Mouse (Mus musculus): ENCODE data around the gene Cdc42ep2. TPM values are rescaled to one million over a fixed set of nuclear protein-coding genes. Genes with fewer than 3 reads are reported as not detected.
A peak's percentile ranks its signal among the peaks of the same experiment; 100 is the strongest.

Cdc42ep2 gene
- total RNA-seq, 2 experiments from 2014 or later = not detected

DNA sequence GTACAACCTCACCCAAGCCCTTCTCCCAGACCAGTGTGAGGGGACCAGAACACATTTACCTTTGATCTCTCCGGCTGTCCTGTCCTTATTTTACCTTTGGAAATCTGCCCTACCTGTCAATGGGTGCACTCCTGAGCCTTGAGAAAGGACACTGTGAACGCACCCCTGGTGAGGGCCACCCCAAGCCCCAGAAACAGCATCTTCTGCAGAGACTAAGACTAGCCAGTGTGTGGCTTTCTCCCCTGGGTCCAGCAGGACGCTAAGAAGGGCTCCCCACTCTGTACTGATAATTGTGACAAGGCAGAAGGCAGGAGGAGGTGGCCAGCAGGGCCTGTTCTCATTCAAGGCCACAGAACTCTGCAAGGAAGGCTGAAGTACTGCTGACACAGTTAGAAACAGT lies 45.7 kb downstream of the Cdc42ep2 start:
- ATAC-seq (replicated peaks; ENCODE audit: poor library complexity, severe bottlenecking) = no peak

DNA sequence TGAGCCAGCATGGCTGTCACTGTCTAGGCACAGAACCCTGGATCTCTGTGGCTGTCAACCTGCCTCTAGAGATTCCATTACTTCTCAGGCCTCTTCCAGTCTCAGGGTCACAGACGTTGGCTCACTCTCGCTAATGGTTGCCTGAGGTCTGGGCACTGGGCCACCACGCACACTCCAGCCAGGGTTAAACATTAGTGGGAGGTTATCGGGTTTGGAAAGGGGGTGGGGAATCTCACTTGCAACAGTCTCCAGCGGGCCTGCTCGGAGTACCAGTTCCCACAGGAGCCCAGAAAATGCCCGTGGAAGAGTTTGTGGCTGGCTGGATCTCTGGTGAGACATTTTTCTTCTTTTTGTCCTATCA lies 46.3 kb downstream of the Cdc42ep2 start:
- ATAC-seq (replicated peaks; ENCODE audit: poor library complexity, severe bottlenecking) = no peak

DNA sequence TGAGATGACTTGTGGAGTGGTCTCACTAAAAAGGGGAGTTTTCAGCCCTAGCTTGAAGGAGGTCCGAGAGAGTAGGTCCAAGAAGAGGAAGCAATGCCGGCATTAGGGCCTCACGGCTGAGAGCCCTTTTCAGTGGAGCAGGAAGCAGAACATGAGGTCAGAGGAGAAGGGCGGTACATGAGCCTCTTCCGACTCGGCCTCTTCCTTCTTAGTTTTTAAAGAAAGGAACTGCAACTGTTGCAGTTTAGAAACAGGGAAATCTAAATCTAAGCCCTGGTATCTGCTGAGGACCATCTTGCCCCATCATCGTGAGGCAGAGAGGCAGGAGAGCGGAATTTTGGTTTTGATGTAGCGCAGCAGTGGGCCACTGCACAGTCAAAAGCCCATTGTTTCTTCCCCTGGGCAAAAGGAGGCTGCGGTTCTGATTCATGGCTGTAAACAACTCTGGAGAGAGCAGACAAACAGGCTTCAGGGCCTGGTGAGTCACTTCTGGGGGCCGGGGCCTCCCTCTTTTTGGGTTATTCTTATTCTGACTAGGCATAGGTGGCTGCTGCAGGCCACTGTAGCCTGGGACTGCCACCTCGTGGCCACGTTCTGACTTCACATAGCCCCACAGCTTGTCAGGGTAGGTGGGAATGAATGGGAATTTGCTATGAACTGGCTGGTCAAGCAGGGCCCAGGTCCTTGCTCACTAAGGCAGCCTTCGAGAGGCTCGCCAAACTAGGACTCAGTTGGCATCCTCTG lies 46.8 kb downstream of the Cdc42ep2 start, which contains the start of gene Slc25a45:
Slc25a45 (plus strand) TSS at position 191 of the 744 bp plus-strand sequence.
- ATAC-seq (replicated peaks; ENCODE audit: poor library complexity, severe bottlenecking) = peak; percentile 60

DNA sequence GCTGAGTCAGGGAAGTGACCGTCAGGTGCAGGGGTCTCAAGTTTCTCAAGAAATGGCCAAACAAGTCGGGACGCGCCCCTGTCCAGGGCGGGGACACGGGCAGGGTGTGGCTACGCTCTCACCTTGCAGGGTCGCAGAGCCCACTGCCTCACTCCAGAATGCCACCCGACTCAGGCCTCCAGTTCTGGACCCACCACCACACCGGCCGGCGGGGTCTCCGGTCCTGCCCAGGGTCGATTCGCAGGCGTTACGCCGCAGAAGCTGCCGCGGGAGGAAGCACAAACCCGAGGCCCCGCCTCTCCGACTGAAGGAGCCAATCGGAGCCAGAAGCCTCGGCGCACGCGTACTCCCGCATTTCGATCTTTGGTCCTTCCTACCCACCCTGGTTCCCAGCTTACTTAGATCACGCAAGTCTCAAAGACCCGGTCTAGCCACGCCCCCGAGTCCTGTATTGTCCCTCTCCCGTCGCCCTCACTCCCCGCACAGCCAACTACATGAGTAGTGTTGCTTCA lies 49.6 kb downstream of the Cdc42ep2 start, which contains the start of gene Frmd8:
Frmd8 (minus strand) TSS at position 306 of the 512 bp plus-strand sequence.
- peak; percentile 67 for ATAC-seq (replicated peaks; ENCODE audit: poor library complexity, severe bottlenecking)

DNA sequence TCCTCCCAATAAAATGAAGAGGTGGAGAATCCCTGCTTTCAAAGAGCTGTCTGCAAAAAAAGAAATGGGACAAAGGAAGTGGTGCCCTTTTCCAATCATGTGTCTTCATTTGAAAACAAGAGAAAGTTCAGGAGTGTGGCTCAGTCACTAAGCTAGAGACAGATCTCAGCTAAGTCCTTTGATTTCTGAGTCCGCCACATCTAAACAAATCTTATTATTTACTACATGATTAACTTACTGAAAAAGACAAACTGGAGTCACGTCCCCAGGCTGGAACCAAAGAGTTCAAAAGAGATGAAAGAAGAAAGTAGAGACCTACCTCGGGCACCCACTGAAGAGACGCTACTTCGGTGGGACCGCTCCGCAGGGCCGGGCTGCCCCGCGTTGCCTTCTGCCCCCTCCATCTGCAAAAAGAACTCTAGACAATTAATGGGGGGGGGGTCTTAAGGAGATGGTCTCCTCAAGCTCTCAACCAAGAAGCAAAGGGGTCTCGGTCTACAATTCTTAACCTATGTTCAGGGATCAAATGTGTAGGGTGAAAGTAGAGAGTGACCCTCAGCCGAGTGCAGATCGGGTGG lies 50.1 kb downstream of the Cdc42ep2 start:
- ATAC-seq (replicated peaks; ENCODE audit: poor library complexity, severe bottlenecking) = no peak

DNA sequence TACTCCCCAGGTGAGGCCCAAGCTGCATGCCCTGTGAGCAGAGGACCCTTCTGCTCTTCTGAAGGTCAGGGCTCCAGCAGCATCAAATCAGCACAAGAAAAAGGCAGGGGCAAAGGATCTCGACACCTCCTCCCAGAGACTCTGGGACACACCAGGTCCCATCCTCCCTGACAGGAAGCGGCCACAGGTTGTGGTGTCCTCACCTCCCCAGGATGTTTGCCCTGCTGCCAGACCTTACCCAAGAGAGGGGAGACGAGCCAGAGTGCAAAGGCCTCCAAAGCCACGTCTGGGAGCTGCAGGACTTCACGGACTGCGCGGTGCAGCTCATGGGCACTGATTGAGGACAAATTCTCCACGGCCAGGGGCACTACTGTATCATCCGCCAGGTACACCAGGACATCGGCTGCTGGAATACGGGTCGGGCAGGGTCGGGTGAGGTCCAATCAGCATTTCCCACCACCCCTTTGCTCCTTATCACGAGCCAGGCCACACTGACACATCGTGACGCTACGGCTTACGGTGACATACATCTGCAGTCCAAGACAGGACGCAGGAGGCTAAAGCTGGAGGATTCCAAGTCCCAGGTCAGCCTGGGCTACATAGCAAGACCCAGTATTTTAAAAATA lies 51.6 kb downstream of the Cdc42ep2 start:
- ATAC-seq (replicated peaks; ENCODE audit: poor library complexity, severe bottlenecking) = no peak

DNA sequence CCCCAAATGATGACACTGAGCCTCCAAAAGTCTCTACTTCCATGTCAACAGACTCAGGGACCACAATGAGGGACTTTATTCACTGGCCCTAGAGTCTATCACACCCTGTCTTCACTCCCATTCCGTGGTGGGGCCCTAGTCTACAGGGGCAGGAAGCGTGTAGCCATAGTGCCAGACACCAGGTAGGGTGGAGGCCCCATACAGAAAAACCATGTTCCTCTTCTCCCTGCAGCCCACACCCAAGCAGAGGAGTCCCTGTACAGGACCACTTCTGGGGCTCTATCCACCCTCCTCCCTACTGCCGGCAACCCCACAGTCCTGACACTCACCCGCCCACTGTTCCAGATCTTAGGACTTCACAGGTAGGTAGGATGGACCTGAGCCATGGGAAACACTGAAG lies 52.1 kb downstream of the Cdc42ep2 start:
- 0 out of 2 replicates have a peak, but pooled peaks have one; percentile 12 for ATAC-seq (replicated peaks; ENCODE audit: poor library complexity, severe bottlenecking)

DNA sequence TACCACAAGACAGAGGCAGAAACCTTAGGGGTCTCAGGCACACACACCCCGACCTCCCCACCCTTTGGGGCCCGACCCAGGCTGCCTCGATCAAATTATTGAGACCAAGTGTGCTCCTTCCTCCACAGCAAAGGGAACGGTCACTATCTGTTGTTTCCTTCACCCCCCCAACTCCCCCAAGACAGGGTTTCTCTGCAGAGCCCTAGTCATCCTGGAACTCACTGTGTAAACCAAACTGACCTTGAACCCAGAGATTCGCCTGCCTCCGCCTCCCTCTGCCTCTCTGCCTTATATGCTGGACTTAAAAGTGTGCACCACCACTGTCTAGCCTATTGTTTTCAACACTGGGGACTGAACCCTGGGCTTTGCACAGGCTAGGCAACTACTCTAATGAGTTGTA lies 52.9 kb downstream of the Cdc42ep2 start:
- no peak for ATAC-seq (replicated peaks; ENCODE audit: poor library complexity, severe bottlenecking)

DNA sequence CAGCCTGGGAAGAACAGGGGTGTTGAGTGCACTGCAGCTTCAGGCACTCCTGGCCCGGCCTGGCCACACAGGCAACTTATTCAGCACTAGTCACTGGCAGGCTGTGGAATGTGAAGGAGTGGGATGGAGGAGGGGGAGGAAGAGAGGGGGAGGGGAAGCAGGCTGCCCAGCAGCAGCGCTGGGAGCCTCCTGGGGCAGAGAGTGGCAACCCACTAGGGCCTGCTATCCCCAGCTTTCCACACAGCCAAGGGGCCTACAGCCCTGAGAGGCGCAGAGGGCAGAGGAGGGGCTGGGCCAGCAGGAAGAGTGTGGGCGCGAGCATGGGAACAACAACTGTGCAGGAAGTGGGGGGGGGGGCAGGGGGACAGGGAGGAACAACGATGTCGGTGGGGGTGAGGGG lies 53.3 kb downstream of the Cdc42ep2 start:
- no peak for ATAC-seq (replicated peaks; ENCODE audit: poor library complexity, severe bottlenecking)

DNA sequence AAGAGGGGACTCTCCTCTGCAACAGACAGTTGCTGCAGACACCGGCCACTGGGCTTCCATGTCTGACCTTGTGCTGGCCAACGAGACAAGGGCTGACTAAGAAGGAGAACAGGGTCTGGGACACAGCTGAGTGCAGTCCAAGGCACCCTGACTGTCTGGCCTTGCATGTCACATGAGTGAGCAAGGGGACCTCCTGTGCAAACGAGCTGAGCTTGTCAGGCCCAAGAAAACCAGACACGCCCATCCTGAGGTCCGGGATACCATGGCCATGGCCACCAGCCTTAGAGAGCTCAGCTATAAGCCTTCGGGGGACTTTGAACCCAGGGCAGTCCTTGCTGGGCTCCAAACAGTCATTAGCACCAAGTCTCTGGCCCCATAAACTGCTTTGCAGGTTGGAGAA lies 56.5 kb downstream of the Cdc42ep2 start:
- no peak for ATAC-seq (replicated peaks; ENCODE audit: poor library complexity, severe bottlenecking)

Other genes with a start within 250 kb of the Cdc42ep2 start
- gene Map3k11, start 236.1 kb downstream of the Cdc42ep2 start, total RNA-seq (2014; fragmentation: Nextera tagmentation) = 23.0 and 30.4 TPM in 2 replicates
- gene Map3k11, start 236.1 kb downstream of the Cdc42ep2 start, total RNA-seq (2017) = 21.9 and 22.2 TPM in 2 replicates
- gene Pcnx3, start 235.9 kb downstream of the Cdc42ep2 start, total RNA-seq (2014; fragmentation: Nextera tagmentation) = 35.2 and 46.8 TPM in 2 replicates
- gene Pcnx3, start 235.9 kb downstream of the Cdc42ep2 start, total RNA-seq (2017) = 12.6 and 22.7 TPM in 2 replicates
- not detected in 2 replicates for gene Kcnk7, start 220.4 kb downstream of the Cdc42ep2 start, total RNA-seq (2014; fragmentation: Nextera tagmentation)
- gene Kcnk7, start 220.4 kb downstream of the Cdc42ep2 start, total RNA-seq (2017) = not detected in 2 replicates
- 23.2 and 29.5 TPM in 2 replicates for gene Ehbp1l1, start 198.5 kb downstream of the Cdc42ep2 start, total RNA-seq (2014; fragmentation: Nextera tagmentation)
- 30.6 and 41.6 TPM in 2 replicates for gene Ehbp1l1, start 198.5 kb downstream of the Cdc42ep2 start, total RNA-seq (2017)
- 37.4 and 41.7 TPM in 2 replicates for gene Fam89b, start 195.2 kb downstream of the Cdc42ep2 start, total RNA-seq (2014; fragmentation: Nextera tagmentation)
- 20.9 and 31.8 TPM in 2 replicates for gene Fam89b, start 195.2 kb downstream of the Cdc42ep2 start, total RNA-seq (2017)
- 1.8 and 16.0 TPM in 2 replicates for gene Ltbp3, start 183.9 kb downstream of the Cdc42ep2 start, total RNA-seq (2014; fragmentation: Nextera tagmentation)
- 3.7 and 3.9 TPM in 2 replicates for gene Ltbp3, start 183.9 kb downstream of the Cdc42ep2 start, total RNA-seq (2017)
- gene Scyl1, start 153.4 kb downstream of the Cdc42ep2 start, total RNA-seq (2014; fragmentation: Nextera tagmentation) = 40.9 and 47.7 TPM in 2 replicates
- gene Scyl1, start 153.4 kb downstream of the Cdc42ep2 start, total RNA-seq (2017) = 22.8 and 23.3 TPM in 2 replicates
- 17.9 and 25.4 TPM in 2 replicates for gene Frmd8, start 49.5 kb downstream of the Cdc42ep2 start, total RNA-seq (2014; fragmentation: Nextera tagmentation)
- gene Frmd8, start 49.5 kb downstream of the Cdc42ep2 start, total RNA-seq (2017) = 19.0 and 28.4 TPM in 2 replicates
- gene Slc25a45, start 47.0 kb downstream of the Cdc42ep2 start, total RNA-seq (2014; fragmentation: Nextera tagmentation) = 38.2 and 44.5 TPM in 2 replicates
- gene Slc25a45, start 47.0 kb downstream of the Cdc42ep2 start, total RNA-seq (2017) = 35.5 and 35.6 TPM in 2 replicates
- gene Tigd3, start 30.7 kb downstream of the Cdc42ep2 start, total RNA-seq (2014; fragmentation: Nextera tagmentation) = 1.1 and 2.5 TPM in 2 replicates
- gene Tigd3, start 30.7 kb downstream of the Cdc42ep2 start, total RNA-seq (2017) = 2.3 and 4.4 TPM in 2 replicates
- gene Dpf2, start 11.8 kb downstream of the Cdc42ep2 start, total RNA-seq (2014; fragmentation: Nextera tagmentation) = 97.3 and 126 TPM in 2 replicates
- 62.7 and 108 TPM in 2 replicates for gene Dpf2, start 11.8 kb downstream of the Cdc42ep2 start, total RNA-seq (2017)
- 122 and 129 TPM in 2 replicates for gene Pola2, start 39.4 kb upstream of the Cdc42ep2 start, total RNA-seq (2014; fragmentation: Nextera tagmentation)
- 56.9 and 64.9 TPM in 2 replicates for gene Pola2, start 39.4 kb upstream of the Cdc42ep2 start, total RNA-seq (2017)
- not detected in 2 replicates for gene Slc22a20, start 61.3 kb upstream of the Cdc42ep2 start, total RNA-seq (2014; fragmentation: Nextera tagmentation)
- not detected in 2 replicates for gene Slc22a20, start 61.3 kb upstream of the Cdc42ep2 start, total RNA-seq (2017)
- gene Capn1, start 91.1 kb upstream of the Cdc42ep2 start, total RNA-seq (2014; fragmentation: Nextera tagmentation) = 35.2 and 38.6 TPM in 2 replicates
- gene Capn1, start 91.1 kb upstream of the Cdc42ep2 start, total RNA-seq (2017) = 32.2 and 37.7 TPM in 2 replicates
- 33.6 and 46.5 TPM in 2 replicates for gene Syvn1, start 121.8 kb upstream of the Cdc42ep2 start, total RNA-seq (2014; fragmentation: Nextera tagmentation)
- 3.8 and 8.2 TPM in 2 replicates for gene Syvn1, start 121.8 kb upstream of the Cdc42ep2 start, total RNA-seq (2017)
- 39.7 and 52.3 TPM in 2 replicates for gene Mrpl49, start 133.0 kb upstream of the Cdc42ep2 start, total RNA-seq (2014; fragmentation: Nextera tagmentation)
- 45.2 and 46.1 TPM in 2 replicates for gene Mrpl49, start 133.0 kb upstream of the Cdc42ep2 start, total RNA-seq (2017)
- 2,326 and 2,717 TPM in 2 replicates for gene Fau, start 133.0 kb upstream of the Cdc42ep2 start, total RNA-seq (2014; fragmentation: Nextera tagmentation)
- 1,639 and 2,001 TPM in 2 replicates for gene Fau, start 133.0 kb upstream of the Cdc42ep2 start, total RNA-seq (2017)
- gene Znhit2, start 136.4 kb upstream of the Cdc42ep2 start, total RNA-seq (2014; fragmentation: Nextera tagmentation) = 5.0 and 17.6 TPM in 2 replicates
- 13.7 and 17.6 TPM in 2 replicates for gene Znhit2, start 136.4 kb upstream of the Cdc42ep2 start, total RNA-seq (2017)
- gene Tm7sf2, start 143.6 kb upstream of the Cdc42ep2 start, total RNA-seq (2014; fragmentation: Nextera tagmentation) = 14.4 and 19.3 TPM in 2 replicates
- gene Tm7sf2, start 143.6 kb upstream of the Cdc42ep2 start, total RNA-seq (2017) = 3.4 and 4.0 TPM in 2 replicates
- 33.1 and 44.0 TPM in 2 replicates for gene Vps51, start 152.4 kb upstream of the Cdc42ep2 start, total RNA-seq (2014; fragmentation: Nextera tagmentation)
- gene Vps51, start 152.4 kb upstream of the Cdc42ep2 start, total RNA-seq (2017) = 48.0 and 48.5 TPM in 2 replicates
- not detected in 2 replicates for gene Tmem262, start 155.2 kb upstream of the Cdc42ep2 start, total RNA-seq (2014; fragmentation: Nextera tagmentation)
- gene Tmem262, start 155.2 kb upstream of the Cdc42ep2 start, total RNA-seq (2017) = not detected in 2 replicates
- gene Gm28374, start 157.4 kb upstream of the Cdc42ep2 start, total RNA-seq (2014; fragmentation: Nextera tagmentation) = not detected in 2 replicates
- gene Gm28374, start 157.4 kb upstream of the Cdc42ep2 start, total RNA-seq (2017) = not detected in 2 replicates
- 11.9 and 21.6 TPM in 2 replicates for gene Zfpl1, start 160.1 kb upstream of the Cdc42ep2 start, total RNA-seq (2014; fragmentation: Nextera tagmentation)
- 19.9 and 30.2 TPM in 2 replicates for gene Zfpl1, start 160.1 kb upstream of the Cdc42ep2 start, total RNA-seq (2017)
- 39.0 and 43.6 TPM in 2 replicates for gene Cdca5, start 160.2 kb upstream of the Cdc42ep2 start, total RNA-seq (2014; fragmentation: Nextera tagmentation)
- gene Cdca5, start 160.2 kb upstream of the Cdc42ep2 start, total RNA-seq (2017) = 34.8 and 42.1 TPM in 2 replicates
- gene AC131692.1, start 169.6 kb upstream of the Cdc42ep2 start, total RNA-seq (2014; fragmentation: Nextera tagmentation) = 2.7 TPM in 1 of 2 replicates, not detected in the other
- 2.2 TPM in 1 of 2 replicates, not detected in the other for gene AC131692.1, start 169.6 kb upstream of the Cdc42ep2 start, total RNA-seq (2017)
- 0.28 and 1.1 TPM in 2 replicates for gene Naaladl1, start 181.0 kb upstream of the Cdc42ep2 start, total RNA-seq (2014; fragmentation: Nextera tagmentation)
- not detected in 2 replicates for gene Naaladl1, start 181.0 kb upstream of the Cdc42ep2 start, total RNA-seq (2017)
- gene Sac3d1, start 193.8 kb upstream of the Cdc42ep2 start, total RNA-seq (2014; fragmentation: Nextera tagmentation) = 8.5 and 10.2 TPM in 2 replicates
- 5.9 and 7.2 TPM in 2 replicates for gene Sac3d1, start 193.8 kb upstream of the Cdc42ep2 start, total RNA-seq (2017)
- gene Snx15, start 203.5 kb upstream of the Cdc42ep2 start, total RNA-seq (2014; fragmentation: Nextera tagmentation) = 31.2 and 31.3 TPM in 2 replicates
- gene Snx15, start 203.5 kb upstream of the Cdc42ep2 start, total RNA-seq (2017) = 9.7 and 11.2 TPM in 2 replicates
- gene Batf2, start 216.2 kb upstream of the Cdc42ep2 start, total RNA-seq (2014; fragmentation: Nextera tagmentation) = 5.1 TPM in 1 of 2 replicates, not detected in the other
- gene Batf2, start 216.2 kb upstream of the Cdc42ep2 start, total RNA-seq (2017) = 0.77 and 2.3 TPM in 2 replicates
- gene Arl2, start 216.7 kb upstream of the Cdc42ep2 start, total RNA-seq (2014; fragmentation: Nextera tagmentation) = 22.6 and 37.1 TPM in 2 replicates
- gene Arl2, start 216.7 kb upstream of the Cdc42ep2 start, total RNA-seq (2017) = 27.1 and 30.7 TPM in 2 replicates